Mouse (Mus musculus): Measurements from ENCODE around the gene Fndc3a. TPM values are rescaled to one million over a fixed set of nuclear protein-coding genes. Genes with fewer than 3 reads are reported as not detected.

The Fndc3a gene
- total RNA-seq, 1 experiment from 2014 or later, result 71.5 TPM

GRCm38 (mm10) chr14:72598976-72599740 is 110.6 kb downstream of the Fndc3a start:
- ATAC-seq (replicated peaks in 1 of 2; ENCODE audit: insufficient read depth in 1 of 2, low FRiP score in 2 of 2, low TSS enrichment in 1 of 2, low read depth in 1 of 2, poor library complexity in 2 of 2, severe bottlenecking in 2 of 2), result no peak

DNA sequence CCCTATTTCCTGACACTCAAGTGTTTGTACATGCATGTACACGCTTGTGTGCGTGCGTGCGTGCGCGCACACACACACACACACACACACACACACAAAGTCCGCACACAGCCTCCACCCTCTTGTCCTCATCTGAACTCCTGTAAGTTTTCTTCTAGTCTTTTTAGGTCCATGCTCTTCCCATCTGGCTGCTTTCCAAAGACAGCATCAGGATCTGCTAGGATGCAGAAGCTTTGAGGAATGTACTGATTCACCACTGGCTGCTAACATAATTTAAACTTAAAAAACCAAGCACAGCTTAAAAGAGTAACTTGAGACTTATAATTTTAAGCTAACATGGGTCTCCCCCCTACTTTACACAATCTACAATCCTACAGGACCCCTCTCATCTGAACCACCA is 115.6 kb downstream of the Fndc3a start:
- no peak for ATAC-seq (replicated peaks in 1 of 2; ENCODE audit: insufficient read depth in 1 of 2, low FRiP score in 2 of 2, low TSS enrichment in 1 of 2, low read depth in 1 of 2, poor library complexity in 2 of 2, severe bottlenecking in 2 of 2)

DNA sequence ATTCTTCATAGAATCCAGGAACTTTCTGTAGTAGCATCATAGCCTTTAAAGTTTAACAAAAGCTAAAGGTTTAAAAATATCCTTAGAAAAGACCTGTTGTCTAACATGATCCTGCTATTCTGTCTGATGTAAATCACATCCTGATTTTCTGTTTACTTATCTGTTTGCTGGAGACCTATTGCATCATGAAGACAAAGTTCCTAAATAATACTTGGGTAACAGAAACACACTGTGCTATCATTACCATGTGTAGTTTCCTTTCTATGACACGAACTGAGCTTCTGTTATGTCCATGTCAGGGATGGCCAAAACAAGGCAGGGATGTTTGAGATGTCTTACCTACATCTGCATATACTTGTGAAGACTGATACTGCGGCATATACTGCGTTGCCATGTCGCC is 120.4 kb downstream of the Fndc3a start:
- ATAC-seq (replicated peaks in 1 of 2; ENCODE audit: insufficient read depth in 1 of 2, low FRiP score in 2 of 2, low TSS enrichment in 1 of 2, low read depth in 1 of 2, poor library complexity in 2 of 2, severe bottlenecking in 2 of 2), result no peak

- no peak for ATAC-seq (replicated peaks in 1 of 2; ENCODE audit: insufficient read depth in 1 of 2, low FRiP score in 2 of 2, low TSS enrichment in 1 of 2, low read depth in 1 of 2, poor library complexity in 2 of 2, severe bottlenecking in 2 of 2)
Observed at GRCm38 (mm10) chr14:72582979-72583378, 126.8 kb downstream of the Fndc3a start.

- no peak for ATAC-seq (replicated peaks in 1 of 2; ENCODE audit: insufficient read depth in 1 of 2, low FRiP score in 2 of 2, low TSS enrichment in 1 of 2, low read depth in 1 of 2, poor library complexity in 2 of 2, severe bottlenecking in 2 of 2)
Observed at GRCm38 (mm10) chr14:72580991-72581390, 128.8 kb downstream of the Fndc3a start.

DNA sequence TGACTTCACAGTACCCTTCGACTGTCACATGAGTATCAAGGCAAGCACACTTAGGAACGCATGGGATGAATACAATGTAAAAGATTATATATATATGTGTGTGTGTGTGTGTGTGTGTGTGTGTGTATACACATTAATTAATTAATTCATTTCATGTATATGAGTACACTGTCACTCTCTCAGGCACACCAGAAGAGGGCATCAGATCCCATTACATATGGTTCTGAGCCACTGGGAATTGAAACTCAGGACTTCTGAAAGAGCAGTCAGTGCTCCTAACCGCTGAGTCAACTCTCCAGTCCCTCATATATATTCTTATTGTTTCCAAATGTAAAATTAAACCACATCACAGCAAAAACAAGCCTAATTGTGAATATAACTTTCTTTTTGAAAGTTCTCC is 133.5 kb downstream of the Fndc3a start:
- ATAC-seq (replicated peaks in 1 of 2; ENCODE audit: insufficient read depth in 1 of 2, low FRiP score in 2 of 2, low TSS enrichment in 1 of 2, low read depth in 1 of 2, poor library complexity in 2 of 2, severe bottlenecking in 2 of 2), result no peak

DNA sequence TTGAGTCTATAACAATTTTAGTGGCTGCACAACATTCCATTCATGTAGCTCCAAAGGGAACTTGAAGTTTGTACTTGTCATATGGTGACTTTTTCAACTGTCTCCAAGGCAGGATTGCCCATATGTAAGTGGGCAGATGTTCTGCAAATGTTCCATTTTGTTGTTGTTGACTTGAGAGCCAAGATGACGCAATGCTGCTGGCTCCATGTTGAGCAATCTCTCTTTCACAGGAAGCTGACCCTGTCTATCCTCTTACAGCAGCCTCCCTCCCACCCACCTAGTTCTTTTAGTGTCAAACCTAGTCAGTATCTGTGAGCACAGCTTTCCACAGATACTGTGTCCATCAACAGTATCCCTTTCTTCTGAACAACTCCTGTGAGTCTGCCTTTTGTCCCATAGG is 145.9 kb downstream of the Fndc3a start:
- no peak for ATAC-seq (replicated peaks in 1 of 2; ENCODE audit: insufficient read depth in 1 of 2, low FRiP score in 2 of 2, low TSS enrichment in 1 of 2, low read depth in 1 of 2, poor library complexity in 2 of 2, severe bottlenecking in 2 of 2)

- no peak for ATAC-seq (replicated peaks in 1 of 2; ENCODE audit: insufficient read depth in 1 of 2, low FRiP score in 2 of 2, low TSS enrichment in 1 of 2, low read depth in 1 of 2, poor library complexity in 2 of 2, severe bottlenecking in 2 of 2)
Observed at GRCm38 (mm10) chr14:72558795-72559194, 151.0 kb downstream of the Fndc3a start.

DNA sequence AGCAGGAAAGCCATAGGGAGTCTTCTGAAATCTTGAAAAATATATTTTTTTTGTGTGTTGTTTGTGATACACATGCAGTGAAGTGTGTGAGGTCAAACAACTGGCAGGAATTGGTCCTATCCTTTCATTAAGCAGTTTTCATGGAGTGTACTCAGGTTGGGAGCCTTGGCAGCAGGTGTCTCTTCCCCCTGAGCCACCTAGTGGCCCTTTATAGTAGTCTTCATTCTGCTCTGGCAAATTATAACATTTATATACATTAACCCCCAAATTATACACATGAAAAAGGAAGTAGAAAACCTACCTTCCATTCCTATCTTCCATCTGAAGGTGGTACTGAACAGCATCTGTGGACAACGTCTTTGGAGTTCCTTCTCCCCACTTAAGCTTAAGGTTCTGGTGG is 154.0 kb downstream of the Fndc3a start:
- ATAC-seq (replicated peaks in 1 of 2; ENCODE audit: insufficient read depth in 1 of 2, low FRiP score in 2 of 2, low TSS enrichment in 1 of 2, low read depth in 1 of 2, poor library complexity in 2 of 2, severe bottlenecking in 2 of 2), result no peak

GRCm38 (mm10) chr14:72536392-72537017 is 173.3 kb downstream of the Fndc3a start:
- ATAC-seq (replicated peaks in 1 of 2; ENCODE audit: insufficient read depth in 1 of 2, low FRiP score in 2 of 2, low TSS enrichment in 1 of 2, low read depth in 1 of 2, poor library complexity in 2 of 2, severe bottlenecking in 2 of 2), result no peak

DNA sequence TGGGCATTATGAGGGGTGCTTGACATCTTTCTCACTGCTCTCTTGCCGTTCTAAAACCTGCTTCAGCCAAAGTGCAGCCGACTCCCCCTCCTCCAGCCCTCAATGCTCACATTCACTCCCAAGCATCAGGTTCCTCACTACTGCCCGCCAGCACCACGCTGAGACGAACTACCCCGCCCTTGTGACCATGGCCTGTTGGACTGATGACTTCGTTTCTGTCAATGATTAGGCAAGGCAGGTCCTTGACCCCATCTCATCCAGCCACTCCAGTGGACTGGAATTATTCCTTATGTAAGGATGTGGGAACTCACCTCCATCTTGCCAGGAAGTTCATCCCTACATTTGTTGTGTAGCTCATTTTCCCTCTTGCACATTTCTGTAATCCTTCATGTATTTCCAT is 175.9 kb downstream of the Fndc3a start:
- no peak for ATAC-seq (replicated peaks in 1 of 2; ENCODE audit: insufficient read depth in 1 of 2, low FRiP score in 2 of 2, low TSS enrichment in 1 of 2, low read depth in 1 of 2, poor library complexity in 2 of 2, severe bottlenecking in 2 of 2)

- peak; percentile 44 to 70 for ATAC-seq (replicated peaks in 1 of 2; ENCODE audit: insufficient read depth in 1 of 2, low FRiP score in 2 of 2, low TSS enrichment in 1 of 2, low read depth in 1 of 2, poor library complexity in 2 of 2, severe bottlenecking in 2 of 2)
Observed at GRCm38 (mm10) chr14:72532028-72532917, 177.5 kb downstream of the Fndc3a start.

GRCm38 (mm10) chr14:72527126-72527525 is 182.7 kb downstream of the Fndc3a start:
- ATAC-seq (replicated peaks in 1 of 2; ENCODE audit: insufficient read depth in 1 of 2, low FRiP score in 2 of 2, low TSS enrichment in 1 of 2, low read depth in 1 of 2, poor library complexity in 2 of 2, severe bottlenecking in 2 of 2), result no peak

DNA sequence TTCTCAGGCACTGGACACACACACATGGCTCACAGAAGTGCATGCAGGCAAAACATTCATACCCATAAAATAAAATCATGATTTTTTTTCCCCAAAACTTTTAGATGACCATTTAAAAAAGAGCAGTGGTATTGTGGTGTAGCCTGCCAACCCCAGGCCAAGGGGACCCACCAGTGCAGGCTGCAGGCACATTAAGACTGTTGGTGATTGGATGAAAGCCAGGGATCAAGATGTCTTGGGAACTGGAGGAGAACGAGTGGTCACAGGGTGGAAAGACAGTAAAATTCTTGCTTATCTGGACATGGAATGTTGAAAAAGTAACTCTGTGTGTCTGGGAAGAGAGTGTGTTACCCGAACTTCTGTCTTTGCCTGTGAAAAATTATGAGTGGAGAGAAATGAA is 190.2 kb downstream of the Fndc3a start:
- ATAC-seq (replicated peaks in 1 of 2; ENCODE audit: insufficient read depth in 1 of 2, low FRiP score in 2 of 2, low TSS enrichment in 1 of 2, low read depth in 1 of 2, poor library complexity in 2 of 2, severe bottlenecking in 2 of 2), result no peak

- no peak for ATAC-seq (replicated peaks in 1 of 2; ENCODE audit: insufficient read depth in 1 of 2, low FRiP score in 2 of 2, low TSS enrichment in 1 of 2, low read depth in 1 of 2, poor library complexity in 2 of 2, severe bottlenecking in 2 of 2)
Observed at GRCm38 (mm10) chr14:72518786-72519185, 191.0 kb downstream of the Fndc3a start.

DNA sequence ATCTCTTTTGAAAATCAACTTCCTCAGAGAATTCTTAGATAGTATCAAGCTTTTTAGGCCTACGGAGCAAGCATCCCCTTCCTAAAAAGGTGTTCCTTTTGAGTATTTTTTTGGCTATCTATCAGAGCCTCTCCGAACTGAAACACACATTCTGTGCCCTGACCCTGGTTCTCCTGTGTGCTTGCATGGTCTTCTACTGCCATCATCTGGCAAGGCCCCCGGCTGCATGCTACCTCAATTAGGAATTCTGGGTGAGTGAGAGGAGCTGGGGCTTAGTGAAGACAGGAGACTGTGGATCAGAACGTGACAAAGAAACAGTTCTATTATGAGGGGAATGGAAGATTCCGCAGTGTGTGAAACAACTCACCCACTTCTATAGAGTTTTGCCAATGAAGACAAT is 193.4 kb downstream of the Fndc3a start:
- peak; percentile 53 to 64; a peak in 2 of 4 replicates for ATAC-seq (replicated peaks in 1 of 2; ENCODE audit: insufficient read depth in 1 of 2, low FRiP score in 2 of 2, low TSS enrichment in 1 of 2, low read depth in 1 of 2, poor library complexity in 2 of 2, severe bottlenecking in 2 of 2)

- ATAC-seq (replicated peaks in 1 of 2; ENCODE audit: insufficient read depth in 1 of 2, low FRiP score in 2 of 2, low TSS enrichment in 1 of 2, low read depth in 1 of 2, poor library complexity in 2 of 2, severe bottlenecking in 2 of 2), result no peak
Observed at GRCm38 (mm10) chr14:72506723-72507420, 202.9 kb downstream of the Fndc3a start.

Measured in hematopoietic stem cell, adult 5-6 weeks (primary cell).